Mouse (Mus musculus) midbrain, embryonic 10.5 days (tissue): ENCODE measurements around the gene Glyctk. TPM values are rescaled to one million over a fixed set of nuclear protein-coding genes. Genes with fewer than 3 reads are reported as not detected.

ENCODE experiments used
- DNase-seq: peaks from one replicate; pipeline ENCODE4 v3.0.0-alpha.2; 2017; ENCODE audit warnings: low spot score
- H3K27ac ChIP-seq: fragments of 300-500 bp; sonication (generic); replicated peaks from 2 replicates; pipeline ENCODE4 v1.5.1; 2016; ENCODE audit warnings: mild to moderate bottlenecking
- H3K27me3 ChIP-seq: fragments of 300-500 bp; sonication (generic); 2 replicates; pipeline ENCODE4 v1.6.1; 2016; ENCODE audit warnings: low read depth, mild to moderate bottlenecking; ENCODE audit not compliant: poor library complexity, severe bottlenecking
- H3K36me3 ChIP-seq: fragments of 300-500 bp; sonication (generic); 2 replicates; pipeline ENCODE4 v1.6.1; 2016; ENCODE audit warnings: mild to moderate bottlenecking, moderate library complexity
- H3K4me1 ChIP-seq: fragments of 300-500 bp; sonication (generic); 2 replicates; pipeline ENCODE4 v1.6.1; 2016
- H3K4me3 ChIP-seq: fragments of 300-500 bp; sonication (generic); 2 replicates; pipeline ENCODE4 v1.5.1; 2016; ENCODE audit warnings: mild to moderate bottlenecking, moderate library complexity
- H3K9me3 ChIP-seq: fragments of 300-500 bp; sonication (generic); replicated peaks from 2 replicates; pipeline ENCODE4 v1.6.1; 2016; ENCODE audit warnings: mild to moderate bottlenecking
- WGBS: fragments of 180-500 bp; shearing (Covaris S2); methylation state at CpG from one replicate; pipeline ENCODE4 v1.1.7; 2016; 5-methylcytosine and 5-hydroxymethylcytosine counted together
- polyA plus RNA-seq: library from polyadenylated mRNA; unstranded; fragments of >200 nt; fragmentation: Nextera tagmentation; extraction: Ambion mirVana; gene quantifications from 2 replicates; pipeline ENCODE4 v1.2.1, GENCODE M21; 2016

Gene Glyctk
- polyA plus RNA-seq, 1 experiment from 2014 or later = 5.0 TPM

DNA sequence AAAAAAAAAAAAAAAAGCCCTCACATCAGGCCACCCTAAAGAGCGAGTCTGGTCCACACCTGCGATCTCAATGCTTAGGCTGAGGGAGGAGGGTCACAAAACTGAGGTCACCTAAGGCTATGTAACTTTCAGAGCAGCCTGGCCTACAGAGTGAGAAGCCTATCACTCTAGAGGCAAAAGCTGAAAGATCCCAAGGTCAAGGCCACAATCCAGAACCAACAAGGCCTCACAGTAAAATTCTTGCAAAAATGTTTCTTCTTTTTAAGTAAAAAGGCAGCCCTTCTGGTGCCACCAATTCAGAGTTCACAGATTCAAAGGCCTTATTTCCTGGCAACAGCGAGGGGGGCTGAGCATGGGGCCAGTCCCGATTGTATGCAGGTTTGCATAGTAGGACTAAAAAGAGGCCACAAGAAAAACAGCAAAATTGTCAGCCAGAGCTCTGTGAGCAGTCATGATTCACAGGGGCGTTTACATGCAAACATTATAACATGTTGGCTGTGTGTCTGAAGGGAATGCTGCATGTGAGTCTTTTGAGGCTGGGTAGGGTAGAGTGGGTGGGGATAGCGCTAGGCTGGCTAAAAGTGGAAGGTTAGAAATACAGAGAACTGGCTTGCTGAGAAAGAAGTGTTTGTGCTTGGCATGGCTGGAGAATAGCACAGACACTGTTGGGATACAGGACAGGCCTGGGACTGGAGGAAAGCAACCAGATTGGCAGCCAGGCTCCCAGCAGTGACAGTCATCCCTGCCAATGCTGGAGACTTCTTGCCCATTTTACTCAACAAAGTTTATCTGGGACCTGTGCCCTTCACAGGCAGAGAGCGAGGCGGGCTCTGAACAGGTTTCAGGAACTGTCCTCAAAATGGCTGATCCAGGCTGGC lies 36.2 kb upstream of the Glyctk start:
- Histone ChIP-seq H3K36me3 (peaks cover 85% of the 10 kb centered on the region), H3K4me1 (peaks cover 30% of the 10 kb centered on the region), H3K27ac (no peak overlapping the region), H3K4me3 (no peak overlapping the region), H3K27me3 (no peaks in the 10 kb centered on the region), H3K9me3 (no peaks in the 10 kb centered on the region)
- WGBS = 91% methylated on average over 8 of the region's 8 CpGs
- no peak for DNase-seq

DNA sequence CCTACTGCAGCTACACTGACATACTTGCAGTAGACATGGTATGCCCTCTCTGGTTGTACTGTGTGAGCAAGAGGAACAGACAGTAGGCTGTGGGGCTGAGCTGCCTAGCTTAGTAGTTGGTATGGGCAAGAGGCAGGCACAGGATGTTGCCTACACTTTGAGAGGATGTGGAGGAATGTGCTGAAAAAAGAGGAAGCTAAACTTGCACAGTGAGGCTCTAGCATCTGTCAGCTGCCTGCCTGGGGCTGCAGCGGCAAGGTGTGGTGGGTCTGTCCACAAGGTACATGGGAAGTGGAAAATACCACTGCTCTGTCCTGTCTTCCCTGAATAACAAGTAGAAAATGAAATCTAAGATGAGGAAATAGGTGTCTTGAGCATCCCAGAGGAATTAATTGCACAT lies 35.1 kb upstream of the Glyctk start:
- no peak overlapping the region for H3K27ac ChIP-seq
- no peaks in the 10 kb centered on the region for H3K9me3 ChIP-seq
- DNase-seq = no peak
- WGBS = 96% methylated on average over 1 of the region's 1 CpGs
- peaks cover 18% of the 10 kb centered on the region for H3K4me1 ChIP-seq
- no peaks in the 10 kb centered on the region for H3K27me3 ChIP-seq
- H3K4me3 ChIP-seq = no peak overlapping the region
- peaks cover 96% of the 10 kb centered on the region for H3K36me3 ChIP-seq

DNA sequence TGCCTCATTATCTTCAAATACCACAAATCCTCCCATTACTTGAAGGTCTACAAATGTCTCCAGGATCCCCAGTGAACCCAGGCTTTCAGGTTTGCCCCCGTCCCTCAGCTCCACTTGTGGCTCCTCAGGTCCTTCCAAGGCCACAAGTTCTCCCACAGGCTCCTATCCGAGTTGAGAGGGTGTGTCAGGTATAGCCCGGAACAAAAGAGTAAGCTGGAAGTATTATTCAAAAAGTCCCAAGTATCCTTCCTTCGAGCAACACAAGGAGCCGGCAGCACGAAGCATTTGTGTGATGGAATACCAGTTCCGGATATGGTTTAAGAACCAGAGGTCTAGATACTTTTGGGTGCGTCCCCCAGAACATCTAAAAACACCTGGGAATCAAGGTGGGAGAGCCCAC lies 34.1 kb upstream of the Glyctk start:
- no peak overlapping the region for H3K4me3 ChIP-seq
- no peaks in the 10 kb centered on the region for H3K27me3 ChIP-seq
- H3K9me3 ChIP-seq = no peaks in the 10 kb centered on the region
- peaks cover 8% of the 10 kb centered on the region for H3K4me1 ChIP-seq
- DNase-seq = no peak
- H3K36me3 ChIP-seq = peaks cover 98% of the 10 kb centered on the region
- 93% methylated on average over 8 of the region's 8 CpGs for WGBS
- H3K27ac ChIP-seq = no peak overlapping the region

DNA sequence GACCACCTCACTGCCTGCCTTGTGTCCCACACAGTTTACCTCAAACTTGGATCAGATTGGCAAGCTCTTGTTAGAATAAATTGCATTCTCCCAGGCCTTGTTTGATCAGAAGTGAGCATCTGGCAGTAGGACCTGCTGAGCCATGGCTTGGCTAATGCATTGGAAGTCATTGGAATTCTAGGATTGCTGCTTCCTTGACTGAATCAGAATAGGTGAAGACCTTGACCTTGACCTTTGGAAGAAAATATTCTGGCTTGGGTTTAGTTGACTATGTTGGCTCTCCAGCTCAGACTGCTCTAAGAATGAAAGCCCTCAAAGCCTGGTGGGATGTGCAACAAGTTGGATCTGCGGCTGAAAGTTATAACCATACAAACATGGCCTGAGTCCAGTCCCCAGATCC lies 33.4 kb upstream of the Glyctk start:
- DNase-seq = no peak
- 95% methylated on average over 1 of the region's 1 CpGs for WGBS
- no peaks in the 10 kb centered on the region for H3K27me3 ChIP-seq
- no peaks in the 10 kb centered on the region for H3K9me3 ChIP-seq
- peaks cover 7% of the 10 kb centered on the region; the same call in 1 of the 2 replicates for H3K4me1 ChIP-seq
- H3K4me3 ChIP-seq = no peak overlapping the region
- H3K36me3 ChIP-seq = peaks cover 98% of the 10 kb centered on the region
- H3K27ac ChIP-seq = no peak overlapping the region

DNA sequence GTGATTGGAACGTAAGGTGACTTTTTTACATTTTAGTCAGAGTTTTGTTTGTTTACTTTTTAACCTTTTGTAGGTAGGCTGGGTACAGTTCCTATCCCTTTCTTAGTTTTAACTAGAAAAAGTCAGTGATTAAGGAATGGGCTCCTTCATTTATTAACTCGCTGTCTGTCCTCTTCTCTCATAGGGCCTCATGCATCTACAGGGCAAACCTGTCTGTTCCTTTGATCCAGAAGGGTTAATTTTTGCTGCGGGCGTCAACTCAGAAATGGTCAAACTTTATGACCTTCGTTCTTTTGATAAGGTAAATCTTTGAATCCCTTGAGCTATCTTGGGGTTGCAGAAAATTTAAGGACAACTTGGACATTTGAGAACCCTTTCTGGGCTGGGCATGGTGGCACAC lies 26.1 kb upstream of the Glyctk start:
- no peaks in the 10 kb centered on the region for H3K4me1 ChIP-seq
- peaks cover 99% of the 10 kb centered on the region for H3K36me3 ChIP-seq
- no peak for DNase-seq
- H3K9me3 ChIP-seq = no peaks in the 10 kb centered on the region
- no peak overlapping the region for H3K27ac ChIP-seq
- no peaks in the 10 kb centered on the region for H3K27me3 ChIP-seq
- H3K4me3 ChIP-seq = no peak overlapping the region
- WGBS = 94% methylated on average over 5 of the region's 5 CpGs

DNA sequence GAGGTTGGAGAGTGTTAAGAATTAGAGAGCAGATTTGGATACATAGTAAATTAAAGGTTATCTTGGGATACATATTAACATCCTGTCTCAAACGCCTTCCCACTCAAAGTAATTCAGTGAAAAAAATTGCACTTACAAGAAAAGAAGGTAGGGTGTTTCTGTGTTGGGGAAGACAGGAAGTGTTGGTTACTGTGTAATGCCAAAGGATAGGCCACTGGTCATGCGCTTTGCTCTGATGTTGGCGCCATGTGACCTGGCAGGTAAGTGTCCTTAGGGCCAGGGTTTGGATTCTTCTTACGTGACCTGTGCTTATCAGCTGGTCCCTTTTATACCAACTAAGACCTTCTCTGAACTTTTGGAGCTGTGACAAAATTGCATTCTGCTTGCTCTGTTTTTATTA lies 24.2 kb upstream of the Glyctk start:
- Histone ChIP-seq H3K9me3 (no peaks in the 10 kb centered on the region), H3K4me3 (no peak overlapping the region), H3K27ac (no peak overlapping the region), H3K27me3 (no peaks in the 10 kb centered on the region), H3K36me3 (peaks cover 99% of the 10 kb centered on the region), H3K4me1 (no peaks in the 10 kb centered on the region)
- DNase-seq = no peak
- WGBS = 92% methylated on average over 4 of the region's 4 CpGs

DNA sequence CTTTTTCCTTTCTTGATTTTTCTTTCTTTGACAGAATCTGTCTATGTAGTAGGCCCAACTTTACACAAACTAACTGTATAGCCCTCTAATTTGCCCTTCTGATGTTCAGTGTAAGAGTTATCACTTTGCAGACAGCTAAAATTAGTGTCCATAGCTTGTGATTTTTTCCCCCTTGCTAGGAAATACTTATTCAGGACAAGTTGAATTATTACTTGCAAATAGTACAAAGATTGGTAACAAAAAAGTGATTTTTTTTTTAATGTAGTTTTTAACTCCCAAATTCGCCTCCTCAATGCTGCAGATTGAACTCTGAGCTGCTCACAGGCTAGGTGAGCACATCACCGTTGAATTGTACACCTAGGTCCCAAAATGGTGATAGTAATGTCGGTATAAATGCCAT lies 22.0 kb upstream of the Glyctk start:
- H3K27me3 ChIP-seq = no peaks in the 10 kb centered on the region
- no peaks in the 10 kb centered on the region for H3K4me1 ChIP-seq
- DNase-seq = no peak
- no peaks in the 10 kb centered on the region for H3K9me3 ChIP-seq
- no peak overlapping the region for H3K4me3 ChIP-seq
- 94% methylated on average over 3 of the region's 3 CpGs for WGBS
- peaks cover 91% of the 10 kb centered on the region for H3K36me3 ChIP-seq
- no peak overlapping the region for H3K27ac ChIP-seq

DNA sequence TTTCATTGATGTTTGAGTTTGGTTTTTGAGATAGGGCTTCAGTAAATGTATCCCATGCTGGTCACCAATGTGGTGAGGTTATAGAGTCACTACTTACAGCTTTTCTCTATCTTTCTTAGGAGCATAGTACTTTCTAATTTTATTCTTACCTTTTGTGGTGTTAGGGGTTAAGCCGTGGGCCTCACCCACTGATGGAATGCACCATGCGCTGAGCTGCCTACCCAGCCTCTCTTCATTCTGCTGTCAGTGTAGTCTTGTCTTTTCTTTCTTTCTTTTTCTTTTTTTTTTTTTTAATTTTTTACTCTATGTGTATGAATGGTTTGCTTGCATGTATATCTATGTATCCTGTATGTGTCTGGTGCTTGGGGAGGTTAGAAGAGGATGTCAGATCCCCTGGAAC lies 21.5 kb upstream of the Glyctk start:
- peaks cover 86% of the 10 kb centered on the region for H3K36me3 ChIP-seq
- WGBS = 94% methylated on average over 2 of the region's 2 CpGs
- no peak for DNase-seq
- H3K4me1 ChIP-seq = peaks cover 4% of the 10 kb centered on the region
- H3K27me3 ChIP-seq = no peaks in the 10 kb centered on the region
- no peak overlapping the region for H3K4me3 ChIP-seq
- no peak overlapping the region for H3K27ac ChIP-seq
- H3K9me3 ChIP-seq = no peaks in the 10 kb centered on the region

DNA sequence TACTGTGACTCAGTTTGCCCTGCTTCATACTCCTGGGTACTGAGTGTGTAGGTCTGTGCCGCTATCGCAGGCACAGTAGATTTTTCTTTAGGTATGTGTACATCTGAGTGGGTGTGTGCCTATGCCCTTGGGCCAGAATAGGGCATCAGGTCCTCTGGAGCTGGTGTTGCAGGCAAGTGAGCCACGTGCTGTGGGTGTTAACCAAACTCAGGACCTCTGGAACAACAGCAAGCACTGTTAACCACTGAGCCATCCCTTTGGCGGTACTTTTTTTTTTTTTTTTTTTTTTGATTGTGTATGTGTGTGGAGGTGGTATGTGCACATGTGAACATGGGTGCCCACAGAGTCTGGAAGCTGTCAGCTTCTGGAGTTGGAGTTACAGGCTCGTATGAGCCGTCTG lies 19.9 kb upstream of the Glyctk start:
- H3K36me3 ChIP-seq = peaks cover 76% of the 10 kb centered on the region
- no peak for DNase-seq
- 94% methylated on average over 6 of the region's 6 CpGs for WGBS

DNA sequence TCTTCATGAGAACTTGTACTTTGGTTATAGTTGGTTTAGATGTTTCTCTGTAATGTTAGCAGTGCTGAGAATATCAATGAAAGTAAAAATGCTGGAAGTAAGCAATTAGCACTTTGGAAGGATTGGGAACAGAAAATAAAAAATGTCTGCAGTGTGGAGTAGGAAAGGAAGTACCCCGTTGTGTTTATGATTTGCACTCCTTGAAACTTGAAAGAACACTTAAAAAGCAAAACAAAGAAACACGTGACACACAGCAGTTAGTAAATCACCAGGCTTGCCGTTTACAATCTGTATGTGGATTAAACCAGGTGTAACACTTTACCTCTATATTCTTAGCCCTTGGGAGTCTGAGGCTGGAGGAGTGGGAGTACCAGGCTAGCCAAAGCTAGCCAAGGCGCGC lies 18.8 kb upstream of the Glyctk start:
- 94% methylated on average over 5 of the region's 5 CpGs for WGBS
- peaks cover 66% of the 10 kb centered on the region for H3K36me3 ChIP-seq

More for the DNA sequence above, 19.9 kb upstream of the Glyctk start:
- no peak overlapping the region for H3K4me3 ChIP-seq
- no peak overlapping the region for H3K27ac ChIP-seq
- no peaks in the 10 kb centered on the region for H3K27me3 ChIP-seq
- H3K9me3 ChIP-seq = no peaks in the 10 kb centered on the region
- peaks cover 19% of the 10 kb centered on the region for H3K4me1 ChIP-seq

DNA sequence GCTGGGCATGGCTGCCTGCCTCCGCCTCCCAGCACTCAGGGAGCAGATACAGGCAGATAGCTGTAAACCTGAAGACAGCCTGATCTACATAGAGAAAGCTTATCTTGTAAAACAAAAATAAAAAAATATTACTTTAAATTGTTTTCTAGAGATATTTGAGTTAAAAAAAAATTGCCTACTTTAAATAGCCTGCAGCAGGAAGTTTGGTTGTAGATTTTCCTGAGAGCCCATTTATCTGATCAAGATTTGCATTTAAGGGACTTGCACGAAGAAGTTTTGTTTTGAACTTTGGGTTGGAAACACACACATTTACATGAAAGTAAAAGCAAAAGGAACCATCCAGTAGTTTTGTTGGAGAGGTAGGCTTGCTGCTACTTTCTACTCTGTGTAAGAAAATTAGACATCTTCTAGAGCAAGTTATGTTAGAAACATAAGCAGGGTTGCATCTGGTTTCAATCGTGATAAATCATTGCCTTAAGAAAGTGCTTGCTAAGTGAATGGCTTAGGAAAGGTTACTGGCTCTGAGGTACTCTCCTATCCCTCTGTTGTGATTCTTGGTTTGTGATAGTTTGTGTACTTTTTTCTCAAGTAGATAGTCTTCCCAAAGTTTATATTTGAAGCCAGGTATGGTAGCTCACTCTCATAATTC lies 17.7 kb upstream of the Glyctk start:
- WGBS = 90% methylated on average over 3 of the region's 3 CpGs
- Histone ChIP-seq H3K9me3 (no peaks in the 10 kb centered on the region), H3K36me3 (peaks cover 55% of the 10 kb centered on the region)

More for the DNA sequence above, 18.8 kb upstream of the Glyctk start:
- Histone ChIP-seq H3K27ac (no peak overlapping the region), H3K9me3 (no peaks in the 10 kb centered on the region), H3K4me1 (peaks cover 26% of the 10 kb centered on the region), H3K4me3 (no peak overlapping the region), H3K27me3 (no peaks in the 10 kb centered on the region)
- no peak for DNase-seq

DNA sequence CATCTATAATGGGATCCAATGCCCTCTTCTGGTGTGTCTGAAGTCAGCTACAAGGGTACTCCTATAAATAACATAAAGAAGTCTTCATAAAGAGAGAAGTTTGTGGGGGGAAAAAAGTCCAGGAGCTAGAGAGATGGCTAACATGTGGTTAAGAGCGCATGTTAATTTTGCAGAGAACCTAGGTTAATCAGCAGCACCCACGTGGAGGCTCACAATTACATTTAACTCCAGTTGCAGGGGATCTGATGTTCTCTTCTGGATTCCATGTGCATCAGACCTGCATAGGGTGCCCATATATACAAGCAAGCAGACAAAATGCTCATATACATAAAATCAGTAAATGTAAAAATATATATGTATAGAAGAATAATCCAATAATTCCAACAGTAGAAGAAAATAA lies 15.4 kb upstream of the Glyctk start:
- Histone ChIP-seq H3K4me1 (peaks cover 32% of the 10 kb centered on the region), H3K27me3 (peaks cover 9% of the 10 kb centered on the region), H3K9me3 (no peaks in the 10 kb centered on the region), H3K27ac (no peak overlapping the region), H3K36me3 (peaks cover 32% of the 10 kb centered on the region), H3K4me3 (peak overlapping the region; percentile 94)
- WGBS = 86% methylated on average over 2 of the region's 2 CpGs
- DNase-seq = no peak

More for the DNA sequence above, 17.7 kb upstream of the Glyctk start:
- Histone ChIP-seq H3K4me3 (no peak overlapping the region), H3K27me3 (no peaks in the 10 kb centered on the region), H3K4me1 (peaks cover 26% of the 10 kb centered on the region), H3K27ac (no peak overlapping the region)
- no peak for DNase-seq

DNA sequence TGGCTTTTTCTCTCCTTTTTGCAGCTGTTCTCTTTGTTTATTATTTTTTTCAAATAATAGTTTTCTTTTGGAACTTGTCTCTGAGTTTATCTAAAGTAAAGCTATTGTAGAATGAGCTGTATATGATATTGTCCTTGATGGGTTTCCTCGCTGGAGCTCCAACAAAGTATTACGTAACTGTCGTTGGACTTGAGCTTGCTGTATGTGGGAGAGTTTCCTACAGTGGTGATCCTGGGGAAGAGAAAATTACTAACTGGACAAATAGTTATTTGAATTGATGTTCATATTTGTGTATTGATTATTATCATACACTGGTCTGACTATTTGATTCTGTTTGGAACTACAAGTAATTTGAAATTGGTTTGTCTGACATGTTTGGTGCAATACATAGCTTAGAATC lies 14.6 kb upstream of the Glyctk start:
- DNase-seq = no peak
- Histone ChIP-seq H3K27me3 (peaks cover 9% of the 10 kb centered on the region), H3K4me1 (peaks cover 32% of the 10 kb centered on the region), H3K36me3 (peaks cover 24% of the 10 kb centered on the region), H3K4me3 (peak overlapping the region; percentile 94), H3K27ac (no peak overlapping the region), H3K9me3 (no peaks in the 10 kb centered on the region)
- WGBS = 64% methylated on average over 3 of the region's 3 CpGs
